Mouse (Mus musculus) spleen, adult 12 weeks (tissue): ENCODE measurements around the gene Emc1.
A peak's percentile ranks its signal among the peaks of the same experiment; 100 is the strongest.

Experiments
- DNase-seq: peaks from one replicate; pipeline ENCODE4 v3.0.0; 2022; ENCODE audit warnings: low spot score

Emc1 gene

GRCm38 (mm10) chr4:139351931-139352711, at the start of gene Emc1, which contains the start of the genes Mrto4 and Ubr4:
Gene Emc1, plus strand, starts transcription at chr4:139352587.
Gene Mrto4, minus strand, starts transcription at chr4:139352576.
Gene Ubr4, plus strand, starts transcription at chr4:139352609.
- DNase-seq: peak; percentile 83

GRCm38 (mm10) chr4:139305521-139305920, 46.9 kb upstream of the Emc1 start:
- DNase-seq: no peak

- DNase-seq: no peak
Measured at GRCm38 (mm10) chr4:139307916-139308315, 44.5 kb upstream of the Emc1 start.

DNA sequence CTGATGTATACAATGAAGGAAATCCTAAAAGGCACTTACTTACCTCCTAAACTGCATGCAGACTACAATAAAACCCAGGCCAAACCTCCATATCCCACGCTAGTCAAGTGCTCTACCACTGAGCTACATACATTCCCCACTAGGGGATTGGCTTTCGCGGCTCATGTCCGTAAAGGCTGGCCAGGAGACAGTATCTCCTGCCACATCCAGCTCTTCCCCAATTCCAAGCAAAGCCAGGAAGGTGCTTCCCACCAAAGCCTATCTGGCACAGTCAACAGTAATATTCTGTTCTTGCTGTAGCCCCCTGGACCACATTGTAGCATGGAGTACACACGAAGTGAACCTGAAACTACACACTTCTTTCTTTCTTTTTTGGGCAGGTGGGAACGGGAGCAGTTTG, 42.7 kb upstream of the Emc1 start:
- no peak for DNase-seq

DNA sequence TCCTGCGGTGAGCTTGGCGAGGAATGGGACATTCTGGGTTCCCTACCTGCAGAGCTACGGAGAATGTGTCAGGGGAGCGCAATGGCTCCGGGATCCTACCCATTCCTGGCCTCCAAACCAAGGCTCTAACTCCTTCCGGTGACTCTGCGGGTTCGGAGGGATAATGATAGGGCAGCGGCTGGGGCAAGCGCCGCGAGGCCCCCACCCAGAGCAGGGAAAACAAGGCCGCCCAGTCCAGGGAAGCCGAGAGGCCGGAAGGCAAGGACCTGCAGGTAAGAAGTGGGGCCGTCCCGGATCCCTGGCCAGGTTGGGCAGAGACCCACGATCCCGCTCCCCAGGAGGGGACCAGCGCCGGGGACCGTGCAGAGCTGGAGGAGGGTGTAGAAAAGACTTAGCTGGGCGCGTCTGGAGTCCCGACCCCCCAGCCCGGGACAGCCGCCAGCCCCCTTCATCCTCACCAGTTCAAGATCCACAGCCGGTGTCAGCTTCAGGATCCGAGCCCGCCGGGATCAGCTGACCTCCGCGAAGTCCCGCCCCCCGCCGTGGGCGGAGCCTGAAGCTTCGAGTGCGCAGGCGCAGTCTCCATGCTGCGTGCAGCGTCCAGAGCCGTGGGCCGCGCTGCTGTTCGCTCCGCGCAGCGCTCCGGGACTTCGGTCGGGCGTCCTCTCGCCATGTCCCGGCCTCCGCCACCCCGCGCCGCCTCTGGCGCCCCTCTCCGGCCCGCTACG, 42.1 kb upstream of the Emc1 start, which contains the start of the genes Pqlc2 and Akr7a5:
TSS of gene Pqlc2 (minus strand) at position 538 of the 728 bp plus-strand sequence.
TSS of gene Akr7a5 (plus strand) at position 574 of the 728 bp plus-strand sequence.
- DNase-seq: peak; percentile 98

DNA sequence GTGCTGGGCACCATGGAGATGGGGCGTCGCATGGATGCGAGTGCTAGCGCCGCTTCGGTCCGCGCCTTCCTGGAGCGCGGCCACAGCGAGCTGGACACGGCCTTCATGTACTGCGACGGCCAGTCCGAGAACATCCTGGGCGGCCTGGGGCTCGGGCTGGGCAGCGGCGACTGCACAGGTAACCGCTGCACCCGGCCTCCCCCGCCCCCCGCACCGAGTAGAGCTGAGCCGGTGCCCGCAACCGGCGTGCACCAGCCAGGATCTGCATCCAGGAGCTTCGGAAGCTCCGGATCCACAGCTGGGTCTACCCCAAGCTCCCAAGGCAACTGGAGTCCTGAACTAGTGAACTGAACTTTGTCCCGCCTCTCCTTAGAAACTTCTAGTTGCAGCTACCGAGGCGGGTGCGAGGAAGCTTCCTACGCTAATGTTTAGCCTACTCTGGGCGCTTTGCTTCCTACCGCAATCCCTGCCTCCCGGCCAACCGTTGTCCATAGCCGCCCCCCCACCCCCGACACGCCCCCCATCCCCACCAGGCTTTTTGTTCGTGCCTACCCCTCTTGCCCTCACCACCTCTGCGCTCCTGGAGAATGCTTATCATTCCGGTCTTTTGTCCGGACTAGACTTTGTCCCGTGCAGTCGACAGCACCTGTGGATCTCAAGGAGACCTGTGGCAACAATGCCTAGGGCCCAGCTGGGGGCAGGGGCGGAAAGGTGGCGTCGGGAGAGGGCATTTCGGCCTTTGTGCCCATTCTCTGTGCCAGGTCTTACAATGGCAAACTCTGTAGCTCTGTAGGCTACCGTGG, 41.3 kb upstream of the Emc1 start:
- DNase-seq: no peak

- DNase-seq: no peak
Measured at GRCm38 (mm10) chr4:139311707-139312106, 40.7 kb upstream of the Emc1 start.

DNA sequence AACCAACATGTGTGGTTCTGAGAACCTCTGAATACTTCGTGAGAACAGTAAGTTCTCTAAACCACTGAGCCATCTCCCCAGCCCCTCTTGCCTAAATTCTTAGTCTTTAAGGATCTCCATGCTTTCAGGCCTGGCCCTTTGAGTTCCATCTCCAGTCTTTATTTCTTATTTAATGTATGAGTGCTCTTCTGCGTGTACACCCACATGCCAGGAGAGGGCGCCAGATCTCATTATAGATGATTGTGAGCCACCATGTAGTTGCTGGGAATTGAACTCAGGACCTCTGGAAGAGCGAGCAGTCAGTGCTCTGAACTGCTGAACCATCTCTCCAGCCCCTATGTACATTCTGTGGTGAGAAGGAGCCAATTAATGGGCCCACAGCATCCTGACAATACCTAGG, 39.8 kb upstream of the Emc1 start:
- DNase-seq: no peak

- no peak for DNase-seq
Measured at GRCm38 (mm10) chr4:139318449-139318848, 33.9 kb upstream of the Emc1 start.

GRCm38 (mm10) chr4:139319740-139320139, 32.6 kb upstream of the Emc1 start:
- DNase-seq: no peak

DNA sequence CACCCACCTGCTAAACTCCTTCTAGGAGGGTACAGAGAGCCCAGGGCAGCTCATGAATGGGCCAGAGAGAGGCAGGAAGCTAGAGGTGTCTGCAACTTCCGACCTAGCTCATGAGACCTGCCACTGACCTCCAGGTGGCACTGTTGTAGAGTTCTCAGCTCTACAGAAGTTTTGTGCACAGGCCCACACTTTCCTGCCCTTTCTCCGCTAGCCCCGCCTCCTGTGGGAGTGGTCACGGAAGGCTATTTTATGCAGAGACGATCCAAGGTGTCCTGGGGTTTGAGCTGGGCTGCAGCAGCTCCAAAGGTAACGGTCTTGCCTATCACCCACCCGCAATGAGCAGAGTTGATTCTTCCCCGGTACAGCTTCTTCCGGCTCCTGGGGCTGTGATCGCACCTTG, 21.8 kb upstream of the Emc1 start:
- DNase-seq: peak; percentile 83

DNA sequence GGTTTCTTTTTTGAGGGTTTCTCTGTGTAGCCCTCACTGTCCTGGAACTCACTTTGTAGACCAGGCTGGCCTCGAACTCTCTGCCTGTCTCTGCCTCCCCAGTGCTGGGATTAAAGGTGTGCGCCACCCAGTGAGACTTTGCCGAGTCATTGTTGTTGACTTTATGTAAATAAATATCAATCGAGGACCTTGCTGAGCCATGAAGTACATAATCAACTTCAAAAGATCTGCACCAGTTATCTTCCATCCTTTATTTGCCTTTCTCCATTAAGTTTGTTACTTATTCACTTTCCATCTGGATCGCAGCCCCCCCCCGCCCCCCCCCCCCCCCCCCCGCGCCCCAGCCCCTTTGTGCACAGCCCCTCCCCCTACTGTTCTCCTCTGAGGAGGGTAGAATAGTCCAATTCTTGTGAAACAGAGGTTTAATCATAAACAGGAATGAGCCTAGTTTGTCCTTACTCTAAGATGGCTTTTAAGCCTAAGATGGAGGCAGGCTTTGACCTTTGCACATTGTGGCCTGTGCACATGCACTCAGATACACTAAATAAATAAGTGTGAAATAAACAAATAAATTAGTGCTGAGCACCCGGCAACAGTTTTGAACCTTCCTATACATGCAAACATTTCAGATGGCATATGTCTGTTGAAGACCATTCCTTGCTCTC, 17.6 kb upstream of the Emc1 start:
- no peak for DNase-seq

DNA sequence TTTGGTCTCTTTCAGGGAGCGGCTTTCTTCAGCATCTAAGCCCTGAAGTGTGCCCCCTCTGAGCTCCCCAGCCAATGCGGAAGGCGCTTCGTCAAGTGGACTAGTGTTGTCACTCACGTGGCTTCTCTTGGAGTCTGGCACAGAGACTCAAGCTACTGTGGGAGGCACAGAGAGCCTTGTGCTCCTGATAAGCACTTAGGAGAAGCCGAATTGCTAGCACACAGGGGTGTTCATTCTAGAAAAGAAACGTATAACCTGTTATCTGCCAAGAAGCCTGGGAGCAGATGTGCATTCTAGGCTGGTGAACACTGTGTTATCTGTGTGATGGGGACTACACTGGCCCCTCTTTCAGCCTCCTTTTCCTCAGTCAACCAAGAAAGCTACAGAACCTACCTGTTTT, 16.9 kb upstream of the Emc1 start:
- no peak for DNase-seq

DNA sequence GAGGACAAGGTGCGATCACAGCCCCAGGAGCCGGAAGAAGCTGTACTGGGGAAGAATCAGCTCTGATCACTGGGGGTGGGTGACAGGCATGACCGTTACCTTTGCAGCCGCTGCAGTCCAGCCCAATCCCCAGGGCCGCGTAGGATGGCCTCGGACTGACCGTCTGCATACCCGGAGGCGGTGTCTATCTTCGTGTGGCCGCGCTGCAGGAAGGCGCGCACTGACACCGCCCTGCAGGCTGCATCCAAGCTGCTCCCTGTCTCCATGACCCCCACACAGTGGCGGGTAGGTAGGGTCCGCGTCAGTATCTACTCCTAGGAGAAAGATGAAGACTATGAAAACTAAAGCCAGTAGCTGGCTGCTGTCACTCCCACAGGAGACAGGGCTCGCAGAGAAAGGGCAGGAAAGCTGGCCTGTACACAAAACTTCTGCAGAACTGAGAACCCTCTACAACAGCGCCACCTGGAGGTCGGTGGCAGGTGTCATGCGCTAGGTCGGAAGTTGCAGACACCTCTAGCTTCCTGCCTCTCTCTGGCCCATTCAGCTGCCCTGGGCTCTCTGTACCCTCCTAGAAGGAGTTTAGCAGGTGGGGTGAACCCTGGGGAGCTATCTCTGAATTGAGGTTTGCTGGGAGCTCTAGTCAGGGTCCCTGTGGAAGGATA, 15.4 kb upstream of the Emc1 start:
- peak; percentile 83 for DNase-seq

- no peak for DNase-seq
Measured at GRCm38 (mm10) chr4:139338145-139338544, 14.2 kb upstream of the Emc1 start.

- no peak for DNase-seq
Measured at GRCm38 (mm10) chr4:139340835-139341234, 11.6 kb upstream of the Emc1 start.

GRCm38 (mm10) chr4:139341556-139342233, 10.7 kb upstream of the Emc1 start:
- DNase-seq: no peak

GRCm38 (mm10) chr4:139343718-139344117, 8.7 kb upstream of the Emc1 start:
- no peak for DNase-seq

GRCm38 (mm10) chr4:139345416-139346019, 6.9 kb upstream of the Emc1 start:
- no peak for DNase-seq

GRCm38 (mm10) chr4:139352832-139353231, 445 bp downstream of the Emc1 start:
- DNase-seq: no peak
